Mouse (Mus musculus): ENCODE results near the gene Hspb9. TPM values are rescaled to one million over a fixed set of nuclear protein-coding genes. Genes with fewer than 3 reads are reported as not detected.

Gene Hspb9
- not detected for total RNA-seq (2021)

GRCm38 (mm10) chr11:100713735-100714533, at the start of gene Hspb9:
Gene Hspb9, plus strand, starts transcription at chr11:100713850.
- peak; percentile 72 for DNase-seq

- DNase-seq, result no peak
Measured at GRCm38 (mm10) chr11:100671049-100671448, 42.6 kb upstream of the Hspb9 start.

- peak; percentile 49 for DNase-seq
Measured at GRCm38 (mm10) chr11:100671956-100672355, 41.7 kb upstream of the Hspb9 start.

GRCm38 (mm10) chr11:100673169-100673568, 40.5 kb upstream of the Hspb9 start:
- peak; percentile 67 for DNase-seq

- DNase-seq, result no peak
Measured at GRCm38 (mm10) chr11:100677810-100678209, 35.8 kb upstream of the Hspb9 start.

GRCm38 (mm10) chr11:100681826-100682225, 31.8 kb upstream of the Hspb9 start:
- DNase-seq, result no peak

- no peak for DNase-seq
Measured at GRCm38 (mm10) chr11:100682526-100682925, 31.1 kb upstream of the Hspb9 start.

- DNase-seq, result no peak
Measured at GRCm38 (mm10) chr11:100684084-100684483, 29.6 kb upstream of the Hspb9 start.

GRCm38 (mm10) chr11:100685371-100685770, 28.3 kb upstream of the Hspb9 start:
- DNase-seq, result no peak

GRCm38 (mm10) chr11:100687265-100687664, 26.4 kb upstream of the Hspb9 start:
- no peak for DNase-seq

GRCm38 (mm10) chr11:100688443-100688842, 25.2 kb upstream of the Hspb9 start:
- no peak for DNase-seq

- DNase-seq, result no peak
Measured at GRCm38 (mm10) chr11:100690389-100690788, 23.3 kb upstream of the Hspb9 start.

GRCm38 (mm10) chr11:100692164-100692616, 21.5 kb upstream of the Hspb9 start, which contains the start of gene Zfp385c:
Gene Zfp385c, minus strand, starts transcription at chr11:100692455.
- no peak for DNase-seq

- DNase-seq, result no peak
Measured at GRCm38 (mm10) chr11:100693154-100693553, 20.5 kb upstream of the Hspb9 start.

- peak; percentile 92 for DNase-seq
Measured at GRCm38 (mm10) chr11:100694926-100695325, 18.7 kb upstream of the Hspb9 start.

GRCm38 (mm10) chr11:100697921-100698320, 15.7 kb upstream of the Hspb9 start:
- DNase-seq, result no peak

GRCm38 (mm10) chr11:100700710-100701109, 12.9 kb upstream of the Hspb9 start:
- no peak for DNase-seq

GRCm38 (mm10) chr11:100701301-100701700, 12.3 kb upstream of the Hspb9 start:
- DNase-seq, result peak; percentile 69

- DNase-seq, result peak; percentile 77
Measured at GRCm38 (mm10) chr11:100702081-100702851, 11.4 kb upstream of the Hspb9 start.

GRCm38 (mm10) chr11:100702906-100703305, 10.7 kb upstream of the Hspb9 start:
- no peak for DNase-seq

- no peak for DNase-seq
Measured at GRCm38 (mm10) chr11:100703366-100703765, 10.3 kb upstream of the Hspb9 start.

GRCm38 (mm10) chr11:100703851-100704531, 9.7 kb upstream of the Hspb9 start, which contains the start of gene Dhx58:
Gene Dhx58, minus strand, starts transcription at chr11:100704271.
- DNase-seq, result no peak
